Mouse (Mus musculus) hindbrain, embryonic 12.5 days (tissue): ENCODE measurements around the gene Bbs9. TPM values are rescaled to one million over a fixed set of nuclear protein-coding genes. Genes with fewer than 3 reads are reported as not detected.
A peak's percentile ranks its signal among the peaks of the same experiment; 100 is the strongest.

Experiments used
- ATAC-seq: fragments of 200-750 bp; cut with Nextera tagmentation; 2 replicates; pipeline ENCODE4 v1.8.0; 2017; ENCODE audit warnings: moderate TSS enrichment; ENCODE audit not compliant: low FRiP score
- H3K27ac ChIP-seq: fragments of 300-500 bp; sonication (generic); 2 replicates; pipeline ENCODE4 v1.5.1; 2016; ENCODE audit warnings: mild to moderate bottlenecking
- H3K27me3 ChIP-seq: fragments of 300-500 bp; sonication (generic); 2 replicates; pipeline ENCODE4 v1.6.1; 2016; ENCODE audit warnings: mild to moderate bottlenecking
- H3K36me3 ChIP-seq: fragments of 300-500 bp; sonication (generic); 2 replicates; pipeline ENCODE4 v1.6.1; 2016; ENCODE audit warnings: mild to moderate bottlenecking
- H3K4me1 ChIP-seq: fragments of 300-500 bp; sonication (generic); 2 replicates; pipeline ENCODE4 v1.6.1; 2016
- H3K4me2 ChIP-seq: fragments of 300-500 bp; sonication (generic); replicated peaks from 2 replicates; pipeline ENCODE4 v1.6.1; 2016; ENCODE audit warnings: mild to moderate bottlenecking
- H3K4me3 ChIP-seq: fragments of 300-500 bp; sonication (generic); 2 replicates; pipeline ENCODE4 v1.5.1; 2016; ENCODE audit warnings: mild to moderate bottlenecking
- H3K9ac ChIP-seq: fragments of 300-500 bp; sonication (generic); 2 replicates; pipeline ENCODE4 v1.6.1; 2016; ENCODE audit warnings: mild to moderate bottlenecking, moderate library complexity
- H3K9me3 ChIP-seq: fragments of 300-500 bp; sonication (generic); replicated peaks from 2 replicates; pipeline ENCODE4 v1.6.1; 2016; ENCODE audit warnings: mild to moderate bottlenecking
- WGBS: fragments of 180-500 bp; shearing (Covaris S2); methylation state at CpG from one replicate; pipeline ENCODE4 v1.1.7; 2016; 5-methylcytosine and 5-hydroxymethylcytosine counted together
- polyA plus RNA-seq: library from polyadenylated mRNA; unstranded; fragments of >200 nt; fragmentation: Nextera tagmentation; extraction: Ambion mirVana; gene quantifications from 2 replicates; pipeline ENCODE4 v1.2.1, GENCODE M21; 2016

Bbs9 gene
- polyA plus RNA-seq, 1 experiment from 2014 or later = 19.5 TPM

- Histone ChIP-seq H3K4me3 (no peak overlapping the region), H3K27ac (no peak overlapping the region), H3K4me1 (no peaks in the 10 kb centered on the region), H3K27me3 (no peaks in the 10 kb centered on the region), H3K36me3 (no peaks in the 10 kb centered on the region), H3K9ac (no peak overlapping the region), H3K4me2 (no peak overlapping the region), H3K9me3 (no peaks in the 10 kb centered on the region)
- WGBS = 87% methylated on average over 4 of the region's 4 CpGs
- ATAC-seq = no peak
Observed at GRCm38 (mm10) chr9:22717583-22717982, 242.1 kb downstream of the Bbs9 start.

GRCm38 (mm10) chr9:22718174-22718823, 242.8 kb downstream of the Bbs9 start:
- no peak overlapping the region for H3K9ac ChIP-seq
- ATAC-seq = no peak
- no peaks in the 10 kb centered on the region for H3K4me1 ChIP-seq
- H3K4me2 ChIP-seq = no peak overlapping the region
- H3K36me3 ChIP-seq = no peaks in the 10 kb centered on the region
- no peaks in the 10 kb centered on the region for H3K27me3 ChIP-seq
- H3K4me3 ChIP-seq = no peak overlapping the region
- no peaks in the 10 kb centered on the region for H3K9me3 ChIP-seq
- 83% methylated on average over 8 of the region's 8 CpGs for WGBS
- no peak overlapping the region for H3K27ac ChIP-seq

- no peak overlapping the region for H3K4me3 ChIP-seq
- WGBS = 41% methylated on average over 1 of the region's 1 CpGs
- H3K27me3 ChIP-seq = no peaks in the 10 kb centered on the region
- no peak overlapping the region for H3K4me2 ChIP-seq
- H3K4me1 ChIP-seq = peaks cover 6% of the 10 kb centered on the region
- no peaks in the 10 kb centered on the region for H3K36me3 ChIP-seq
- H3K9ac ChIP-seq = no peak overlapping the region
- no peak overlapping the region for H3K27ac ChIP-seq
- H3K9me3 ChIP-seq = no peaks in the 10 kb centered on the region
- no peak for ATAC-seq
Observed at GRCm38 (mm10) chr9:22732646-22733045, 257.1 kb downstream of the Bbs9 start.

GRCm38 (mm10) chr9:22734954-22735353, 259.4 kb downstream of the Bbs9 start:
- Histone ChIP-seq H3K9ac (no peak overlapping the region), H3K27me3 (no peaks in the 10 kb centered on the region), H3K4me3 (no peak overlapping the region), H3K4me1 (peaks cover 6% of the 10 kb centered on the region), H3K36me3 (no peaks in the 10 kb centered on the region), H3K4me2 (no peak overlapping the region), H3K27ac (no peak overlapping the region; the same call in 1 of the 2 replicates), H3K9me3 (no peaks in the 10 kb centered on the region)
- ATAC-seq = no peak
- WGBS = 65% methylated on average over 8 of the region's 8 CpGs

- no peaks in the 10 kb centered on the region for H3K9me3 ChIP-seq
- no peaks in the 10 kb centered on the region for H3K36me3 ChIP-seq
- peaks cover 6% of the 10 kb centered on the region for H3K4me1 ChIP-seq
- H3K27me3 ChIP-seq = no peaks in the 10 kb centered on the region
- ATAC-seq = peak; percentile 80
- WGBS = 43% methylated on average over 8 of the region's 8 CpGs
- H3K4me2 ChIP-seq = no peak overlapping the region
- H3K4me3 ChIP-seq = no peak overlapping the region
- H3K9ac ChIP-seq = no peak overlapping the region
- no peak overlapping the region for H3K27ac ChIP-seq
Observed at GRCm38 (mm10) chr9:22735385-22735784, 259.9 kb downstream of the Bbs9 start.

GRCm38 (mm10) chr9:22737893-22738292, 262.4 kb downstream of the Bbs9 start:
- Histone ChIP-seq H3K4me2 (no peak overlapping the region), H3K27ac (no peak overlapping the region), H3K9ac (no peak overlapping the region), H3K4me1 (peaks cover 6% of the 10 kb centered on the region), H3K27me3 (no peaks in the 10 kb centered on the region), H3K4me3 (no peak overlapping the region), H3K9me3 (no peaks in the 10 kb centered on the region), H3K36me3 (no peaks in the 10 kb centered on the region)
- WGBS = 87% methylated on average over 6 of the region's 6 CpGs
- ATAC-seq = no peak

- Histone ChIP-seq H3K27ac (no peak overlapping the region), H3K4me3 (no peak overlapping the region), H3K9ac (no peak overlapping the region), H3K4me1 (peaks cover 6% of the 10 kb centered on the region), H3K27me3 (no peaks in the 10 kb centered on the region), H3K4me2 (no peak overlapping the region), H3K9me3 (no peaks in the 10 kb centered on the region), H3K36me3 (no peaks in the 10 kb centered on the region)
- 91% methylated on average over 3 of the region's 3 CpGs for WGBS
- no peak for ATAC-seq
Observed at GRCm38 (mm10) chr9:22738861-22739260, 263.3 kb downstream of the Bbs9 start.

DNA sequence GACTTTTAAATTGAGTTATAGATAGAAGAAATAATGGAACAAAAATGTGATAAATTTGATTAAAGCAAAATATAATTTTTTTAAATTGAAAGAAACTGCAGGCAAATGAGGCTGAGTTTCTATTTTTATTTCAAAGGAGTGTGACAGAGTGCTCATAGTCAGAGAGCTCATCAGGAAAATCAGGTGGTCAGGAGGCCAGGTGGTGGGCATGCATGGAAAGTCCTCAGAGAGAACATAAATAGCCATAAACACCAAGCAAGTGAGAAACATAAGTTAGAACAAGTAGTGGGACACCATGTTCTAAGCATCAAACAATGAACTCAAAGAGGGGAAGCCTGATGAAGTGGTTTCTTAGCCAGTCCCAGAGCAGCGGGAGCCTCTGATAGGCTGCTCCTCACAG, 266.5 kb downstream of the Bbs9 start:
- Histone ChIP-seq H3K27me3 (no peaks in the 10 kb centered on the region), H3K4me1 (no peaks in the 10 kb centered on the region), H3K4me2 (no peak overlapping the region), H3K36me3 (no peaks in the 10 kb centered on the region), H3K4me3 (no peak overlapping the region), H3K27ac (no peak overlapping the region), H3K9ac (no peak overlapping the region), H3K9me3 (no peaks in the 10 kb centered on the region)
- WGBS = 96% methylated on average over 1 of the region's 1 CpGs
- ATAC-seq = no peak

DNA sequence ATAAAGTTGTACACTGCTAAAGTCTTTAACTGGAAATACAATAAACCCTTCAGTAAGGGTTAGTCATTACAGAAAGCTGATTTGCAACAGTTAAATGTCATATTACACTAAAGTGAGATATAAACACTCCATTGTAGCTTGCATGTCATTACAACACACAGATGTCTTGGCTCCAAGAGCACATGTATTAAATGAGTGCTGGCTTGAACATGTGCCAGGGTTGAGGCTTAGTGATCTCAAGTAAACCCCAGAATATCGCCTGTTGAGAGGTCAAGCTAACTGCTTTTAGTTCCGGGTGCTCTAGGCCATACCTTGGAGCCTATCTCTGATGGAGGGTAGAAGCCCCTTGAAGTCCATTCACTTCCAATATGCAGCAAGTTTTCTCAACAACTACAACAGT, 273.1 kb downstream of the Bbs9 start:
- ATAC-seq = no peak
- H3K4me2 ChIP-seq = no peak overlapping the region
- no peak overlapping the region for H3K9ac ChIP-seq
- no peak overlapping the region for H3K4me3 ChIP-seq
- no peaks in the 10 kb centered on the region for H3K4me1 ChIP-seq
- no peaks in the 10 kb centered on the region for H3K27me3 ChIP-seq
- WGBS = 82% methylated on average over 2 of the region's 2 CpGs
- H3K9me3 ChIP-seq = no peaks in the 10 kb centered on the region
- no peak overlapping the region for H3K27ac ChIP-seq
- H3K36me3 ChIP-seq = no peaks in the 10 kb centered on the region

GRCm38 (mm10) chr9:22750779-22751545, 275.4 kb downstream of the Bbs9 start:
- no peak overlapping the region for H3K9ac ChIP-seq
- H3K9me3 ChIP-seq = no peaks in the 10 kb centered on the region
- H3K4me3 ChIP-seq = no peak overlapping the region
- H3K27me3 ChIP-seq = no peaks in the 10 kb centered on the region
- no peak overlapping the region for H3K27ac ChIP-seq
- 72% methylated on average over 17 of the region's 17 CpGs for WGBS
- ATAC-seq = no peak
- no peak overlapping the region for H3K4me2 ChIP-seq
- H3K36me3 ChIP-seq = no peaks in the 10 kb centered on the region
- H3K4me1 ChIP-seq = no peaks in the 10 kb centered on the region

DNA sequence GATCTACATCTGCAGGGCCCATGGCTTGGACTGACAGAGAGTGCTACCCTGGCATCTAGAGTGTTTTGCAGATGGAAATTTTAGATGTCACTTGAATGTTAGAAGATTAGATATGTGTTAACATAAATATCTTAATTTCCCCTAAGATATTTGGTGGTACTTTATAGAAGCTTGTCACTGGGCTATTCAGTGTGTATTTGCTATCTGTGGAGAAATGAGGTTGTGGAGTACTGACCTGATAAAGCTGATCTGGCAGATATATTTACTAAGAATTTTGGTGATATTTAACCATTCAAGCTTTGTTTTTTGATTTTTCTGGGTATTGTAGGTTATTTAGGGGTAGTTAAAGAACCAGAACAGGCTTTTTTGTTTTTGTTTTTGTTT, 276.0 kb downstream of the Bbs9 start:
- H3K36me3 ChIP-seq = no peaks in the 10 kb centered on the region
- no peak for ATAC-seq
- H3K27ac ChIP-seq = no peak overlapping the region
- H3K9ac ChIP-seq = no peak overlapping the region
- no peak overlapping the region for H3K4me2 ChIP-seq
- no peaks in the 10 kb centered on the region for H3K27me3 ChIP-seq
- no peak overlapping the region for H3K4me3 ChIP-seq
- H3K4me1 ChIP-seq = no peaks in the 10 kb centered on the region
- no peaks in the 10 kb centered on the region for H3K9me3 ChIP-seq

- no peak overlapping the region for H3K4me2 ChIP-seq
- H3K9ac ChIP-seq = no peak overlapping the region
- no peak overlapping the region for H3K4me3 ChIP-seq
- 67% methylated on average over 6 of the region's 6 CpGs for WGBS
- no peaks in the 10 kb centered on the region for H3K4me1 ChIP-seq
- no peaks in the 10 kb centered on the region for H3K27me3 ChIP-seq
- no peaks in the 10 kb centered on the region for H3K9me3 ChIP-seq
- H3K27ac ChIP-seq = no peak overlapping the region
- no peaks in the 10 kb centered on the region for H3K36me3 ChIP-seq
- no peak for ATAC-seq
Observed at GRCm38 (mm10) chr9:22754081-22754672, 278.7 kb downstream of the Bbs9 start.

DNA sequence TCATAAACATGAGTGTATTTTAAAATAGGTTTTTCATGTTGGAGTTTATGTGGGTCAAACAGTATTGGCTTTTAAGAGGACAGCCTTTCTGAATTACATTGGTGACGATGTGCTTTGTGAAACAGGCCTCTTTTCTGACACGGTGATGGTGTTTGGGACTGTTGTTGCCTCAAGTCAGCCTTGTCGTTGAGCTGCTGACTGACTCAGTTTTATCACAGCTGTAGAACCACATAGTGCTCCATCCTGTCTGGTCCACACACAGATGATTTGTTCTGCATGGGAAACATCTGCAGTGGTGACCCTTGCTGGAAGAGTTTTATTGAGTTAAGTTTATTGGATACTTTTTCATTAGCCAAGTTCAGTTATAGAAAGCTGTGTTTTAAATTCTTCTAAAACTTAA, 283.0 kb downstream of the Bbs9 start:
- Histone ChIP-seq H3K4me1 (no peaks in the 10 kb centered on the region), H3K4me3 (no peak overlapping the region), H3K9ac (no peak overlapping the region), H3K27me3 (no peaks in the 10 kb centered on the region), H3K36me3 (no peaks in the 10 kb centered on the region), H3K4me2 (no peak overlapping the region), H3K9me3 (no peaks in the 10 kb centered on the region), H3K27ac (no peak overlapping the region)
- no peak for ATAC-seq
- WGBS = 78% methylated on average over 3 of the region's 3 CpGs
